Mouse (Mus musculus) midbrain, embryonic 15.5 days (tissue): ENCODE data around the gene Tut1. TPM values are rescaled to one million over a fixed set of nuclear protein-coding genes. Genes with fewer than 3 reads are reported as not detected.
A peak's percentile ranks its signal among the peaks of the same experiment; 100 is the strongest.

Source experiments
- ATAC-seq: fragments of 200-750 bp; cut with Nextera tagmentation; replicated peaks from 2 replicates; pipeline ENCODE4 v1.8.0; 2017; ENCODE audit warnings: moderate TSS enrichment
- H3K27ac ChIP-seq: fragments of 300-500 bp; sonication (generic); 2 replicates; pipeline ENCODE4 v1.5.1; 2015; ENCODE audit warnings: mild to moderate bottlenecking, inconsistent platforms
- H3K27me3 ChIP-seq: fragments of 300-500 bp; sonication (generic); replicated peaks from 2 replicates; pipeline ENCODE4 v1.6.1; 2015; ENCODE audit warnings: inconsistent platforms
- H3K36me3 ChIP-seq: fragments of 300-500 bp; sonication (generic); replicated peaks from 2 replicates; pipeline ENCODE4 v1.6.1; 2015; ENCODE audit warnings: inconsistent platforms
- H3K4me1 ChIP-seq: fragments of 300-500 bp; sonication (generic); 2 replicates; pipeline ENCODE4 v1.6.1; 2015; ENCODE audit warnings: inconsistent platforms
- H3K4me2 ChIP-seq: fragments of 300-500 bp; sonication (generic); 2 replicates; pipeline ENCODE4 v1.6.1; 2015; ENCODE audit warnings: inconsistent platforms, mild to moderate bottlenecking, moderate library complexity
- H3K4me3 ChIP-seq: fragments of 300-500 bp; sonication (generic); 2 replicates; pipeline ENCODE4 v1.5.1; 2015; ENCODE audit warnings: mild to moderate bottlenecking, inconsistent platforms
- H3K9ac ChIP-seq: fragments of 300-500 bp; sonication (generic); 2 replicates; pipeline ENCODE4 v1.6.1; 2015; ENCODE audit warnings: mild to moderate bottlenecking, inconsistent platforms
- H3K9me3 ChIP-seq: fragments of 300-500 bp; sonication (generic); 2 replicates; pipeline ENCODE4 v1.6.1; 2016; ENCODE audit warnings: inconsistent platforms
- WGBS: fragments of 180-500 bp; shearing (Covaris S2); methylation state at CpG from one replicate; pipeline ENCODE4 v1.1.7; 2015; ENCODE audit warnings: mixed read lengths; 5-methylcytosine and 5-hydroxymethylcytosine counted together
- polyA plus RNA-seq: library from polyadenylated mRNA; unstranded; fragments of >200 nt; fragmentation: Nextera tagmentation; extraction: Ambion mirVana; gene quantifications from 2 replicates; pipeline ENCODE4 v1.2.1, GENCODE M21; 2015

The Tut1 gene
- 27.5 and 30.5 TPM in 2 replicates for polyA plus RNA-seq

- H3K4me1 ChIP-seq = peaks cover 31% of the 10 kb centered on the region
- peak within 1 kb of the TSS; percentile 89 for H3K4me2 ChIP-seq
- H3K9me3 ChIP-seq = no peaks in the 10 kb centered on the region
- 2% methylated on average over 46 of the region's 46 CpGs for WGBS
- H3K36me3 ChIP-seq = peaks cover 30% of the 10 kb centered on the region
- H3K27me3 ChIP-seq = no peaks in the 10 kb centered on the region
- peak within 1 kb of the TSS; percentile 54 for H3K9ac ChIP-seq
- ATAC-seq = peak; percentile 95
- H3K4me3 ChIP-seq = peak within 1 kb of the TSS; percentile 79
- H3K27ac ChIP-seq = peak within 1 kb of the TSS; percentile 89
Observed at GRCm38 (mm10) chr19:8953135-8954039, at the start of gene Tut1. Gene Tut1, plus strand, starts transcription at chr19:8953847.

DNA sequence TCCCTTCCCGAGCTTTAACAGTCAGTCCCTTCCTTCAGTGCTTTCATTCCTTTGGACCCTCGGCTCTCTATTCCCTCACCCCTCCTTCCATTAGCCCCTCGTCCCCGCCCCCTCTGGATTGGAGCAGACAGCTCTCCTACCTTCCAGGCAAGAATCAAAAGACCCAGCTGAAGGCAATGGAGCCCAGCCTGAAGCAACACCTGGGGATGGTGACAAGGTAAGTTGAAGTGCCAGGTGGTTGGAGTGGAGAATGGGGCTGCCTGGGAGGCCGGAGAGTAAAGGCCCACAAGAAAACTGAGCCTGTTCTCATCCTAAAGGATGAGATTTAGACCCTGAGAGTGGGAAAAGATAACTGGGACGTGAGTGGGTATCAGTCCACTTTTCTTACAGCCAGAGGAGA is 45.1 kb upstream of the Tut1 start:
- ATAC-seq = no peak
- Histone ChIP-seq H3K4me3 (no peak overlapping the region), H3K27me3 (no peaks in the 10 kb centered on the region), H3K36me3 (peaks cover 95% of the 10 kb centered on the region), H3K9ac (no peak overlapping the region), H3K9me3 (no peaks in the 10 kb centered on the region), H3K27ac (no peak overlapping the region), H3K4me1 (no peaks in the 10 kb centered on the region), H3K4me2 (no peak overlapping the region)
- WGBS = 89% methylated on average over 6 of the region's 6 CpGs

GRCm38 (mm10) chr19:8911810-8912209 is 41.8 kb upstream of the Tut1 start:
- peaks cover 98% of the 10 kb centered on the region for H3K36me3 ChIP-seq
- no peaks in the 10 kb centered on the region for H3K27me3 ChIP-seq
- H3K4me1 ChIP-seq = no peaks in the 10 kb centered on the region
- no peak overlapping the region for H3K27ac ChIP-seq
- ATAC-seq = no peak
- H3K4me3 ChIP-seq = no peak overlapping the region
- H3K4me2 ChIP-seq = no peak overlapping the region
- H3K9me3 ChIP-seq = no peaks in the 10 kb centered on the region
- WGBS = 97% methylated on average over 5 of the region's 5 CpGs
- no peak overlapping the region for H3K9ac ChIP-seq

- H3K4me2 ChIP-seq = no peak overlapping the region
- 95% methylated on average over 3 of the region's 3 CpGs for WGBS
- no peak for ATAC-seq
- H3K4me3 ChIP-seq = no peak overlapping the region
- no peak overlapping the region for H3K9ac ChIP-seq
- H3K9me3 ChIP-seq = no peaks in the 10 kb centered on the region
- no peak overlapping the region for H3K27ac ChIP-seq
- no peaks in the 10 kb centered on the region for H3K27me3 ChIP-seq
- no peaks in the 10 kb centered on the region for H3K4me1 ChIP-seq
- peaks cover 76% of the 10 kb centered on the region for H3K36me3 ChIP-seq
Observed at GRCm38 (mm10) chr19:8914212-8914611, 39.4 kb upstream of the Tut1 start.

- 94% methylated on average over 3 of the region's 3 CpGs for WGBS
- peaks cover 18% of the 10 kb centered on the region for H3K4me1 ChIP-seq
- no peak overlapping the region for H3K4me3 ChIP-seq
- H3K27me3 ChIP-seq = no peaks in the 10 kb centered on the region
- no peak overlapping the region for H3K27ac ChIP-seq
- no peaks in the 10 kb centered on the region for H3K9me3 ChIP-seq
- peaks cover 32% of the 10 kb centered on the region for H3K36me3 ChIP-seq
- H3K4me2 ChIP-seq = no peak overlapping the region
- ATAC-seq = no peak
- no peak overlapping the region for H3K9ac ChIP-seq
Observed at GRCm38 (mm10) chr19:8919000-8919399, 34.6 kb upstream of the Tut1 start.

- Histone ChIP-seq H3K4me2 (peak overlapping the region; percentile 85), H3K27me3 (no peaks in the 10 kb centered on the region)
- WGBS = 71% methylated on average over 6 of the region's 6 CpGs
Observed at GRCm38 (mm10) chr19:8919684-8920072, 34.0 kb upstream of the Tut1 start.

GRCm38 (mm10) chr19:8920073-8920736 is 33.4 kb upstream of the Tut1 start, which contains the start of gene B3gat3:
Gene B3gat3, plus strand, starts transcription at chr19:8920374.
- peak; percentile 98 for ATAC-seq
- Histone ChIP-seq H3K4me2 (peak within 1 kb of the TSS; percentile 85), H3K27me3 (no peaks in the 10 kb centered on the region), H3K9me3 (no peaks in the 10 kb centered on the region), H3K27ac (peak within 1 kb of the TSS; percentile 85), H3K9ac (peak within 1 kb of the TSS; percentile 72), H3K36me3 (peaks cover 20% of the 10 kb centered on the region), H3K4me1 (peaks cover 18% of the 10 kb centered on the region), H3K4me3 (peak within 1 kb of the TSS; percentile 95)
- 2% methylated on average over 50 of the region's 50 CpGs for WGBS

More at GRCm38 (mm10) chr19:8919684-8920072, 34.0 kb upstream of the Tut1 start:
- Histone ChIP-seq H3K4me3 (peak overlapping the region; percentile 95), H3K27ac (peak overlapping the region; percentile 85), H3K36me3 (peaks cover 25% of the 10 kb centered on the region), H3K4me1 (peaks cover 18% of the 10 kb centered on the region), H3K9me3 (no peaks in the 10 kb centered on the region), H3K9ac (0 out of 2 replicates have a peak overlapping the region, but pooled peaks have one; percentile 72)
- ATAC-seq = no peak

GRCm38 (mm10) chr19:8920836-8921291 is 32.8 kb upstream of the Tut1 start:
- Histone ChIP-seq H3K9me3 (no peaks in the 10 kb centered on the region), H3K4me1 (peaks cover 18% of the 10 kb centered on the region), H3K27ac (peak overlapping the region; percentile 85), H3K36me3 (peaks cover 19% of the 10 kb centered on the region), H3K9ac (peak overlapping the region; percentile 72), H3K4me3 (peak overlapping the region; percentile 95), H3K27me3 (no peaks in the 10 kb centered on the region), H3K4me2 (peak overlapping the region; percentile 85)
- ATAC-seq = no peak; the same call in none of the 2 replicates
- WGBS = under 1% methylated on average over 6 of the region's 6 CpGs

DNA sequence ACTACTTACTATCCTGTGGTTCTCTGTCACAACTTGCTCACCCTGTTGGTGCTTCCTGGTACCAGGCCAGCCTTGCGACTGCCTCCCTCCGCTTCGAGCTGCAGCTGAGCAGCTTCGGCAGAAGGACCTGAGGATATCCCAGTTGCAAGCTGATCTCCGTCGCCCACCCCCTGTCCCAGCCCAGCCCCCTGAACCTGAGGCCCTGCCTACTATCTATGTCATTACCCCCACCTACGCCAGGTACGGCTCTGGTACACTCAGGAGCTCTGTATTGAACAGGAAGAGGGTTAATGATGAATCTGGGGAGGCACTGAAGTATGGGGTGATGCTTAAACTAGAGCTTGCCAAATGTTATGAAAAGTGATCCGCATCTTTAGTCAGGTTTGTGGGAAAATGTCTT is 31.9 kb upstream of the Tut1 start:
- Histone ChIP-seq H3K4me1 (peaks cover 18% of the 10 kb centered on the region), H3K9me3 (no peaks in the 10 kb centered on the region), H3K27ac (no peak overlapping the region), H3K4me3 (0 out of 2 replicates have a peak overlapping the region, but pooled peaks have one; percentile 95), H3K4me2 (peak overlapping the region; percentile 85; the same call in 1 of the 2 replicates), H3K9ac (0 out of 2 replicates have a peak overlapping the region, but pooled peaks have one; percentile 72), H3K27me3 (no peaks in the 10 kb centered on the region), H3K36me3 (peaks cover 13% of the 10 kb centered on the region; the same call in 1 of the 2 replicates)
- 86% methylated on average over 9 of the region's 9 CpGs for WGBS
- no peak for ATAC-seq

DNA sequence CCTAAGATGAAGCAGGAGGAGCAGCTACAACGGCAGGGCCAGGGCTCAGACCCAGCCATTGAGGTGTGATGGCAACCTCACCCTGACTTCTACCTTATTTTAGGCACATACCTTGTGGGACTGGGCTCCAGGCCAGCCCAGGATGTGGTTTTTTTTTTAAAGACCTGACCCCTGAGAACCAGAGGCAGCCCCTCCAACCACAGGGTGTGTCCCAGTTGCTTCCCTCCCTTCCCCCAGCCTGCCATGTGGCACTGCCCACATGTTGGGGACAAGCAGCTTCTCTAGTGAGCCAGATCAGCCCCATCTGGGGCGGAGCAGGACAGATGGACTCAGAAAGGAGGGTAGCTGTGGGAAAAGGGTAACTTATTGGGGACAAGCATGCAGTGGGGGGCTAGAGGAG is 26.9 kb upstream of the Tut1 start:
- no peak overlapping the region for H3K9ac ChIP-seq
- H3K4me3 ChIP-seq = no peak overlapping the region
- no peak overlapping the region for H3K27ac ChIP-seq
- peaks cover 22% of the 10 kb centered on the region for H3K4me1 ChIP-seq
- 100% methylated on average over 2 of the region's 2 CpGs for WGBS
- no peak for ATAC-seq
- H3K36me3 ChIP-seq = peaks cover 15% of the 10 kb centered on the region; the same call in 1 of the 2 replicates
- H3K9me3 ChIP-seq = no peaks in the 10 kb centered on the region
- no peaks in the 10 kb centered on the region for H3K27me3 ChIP-seq
- H3K4me2 ChIP-seq = no peak overlapping the region

DNA sequence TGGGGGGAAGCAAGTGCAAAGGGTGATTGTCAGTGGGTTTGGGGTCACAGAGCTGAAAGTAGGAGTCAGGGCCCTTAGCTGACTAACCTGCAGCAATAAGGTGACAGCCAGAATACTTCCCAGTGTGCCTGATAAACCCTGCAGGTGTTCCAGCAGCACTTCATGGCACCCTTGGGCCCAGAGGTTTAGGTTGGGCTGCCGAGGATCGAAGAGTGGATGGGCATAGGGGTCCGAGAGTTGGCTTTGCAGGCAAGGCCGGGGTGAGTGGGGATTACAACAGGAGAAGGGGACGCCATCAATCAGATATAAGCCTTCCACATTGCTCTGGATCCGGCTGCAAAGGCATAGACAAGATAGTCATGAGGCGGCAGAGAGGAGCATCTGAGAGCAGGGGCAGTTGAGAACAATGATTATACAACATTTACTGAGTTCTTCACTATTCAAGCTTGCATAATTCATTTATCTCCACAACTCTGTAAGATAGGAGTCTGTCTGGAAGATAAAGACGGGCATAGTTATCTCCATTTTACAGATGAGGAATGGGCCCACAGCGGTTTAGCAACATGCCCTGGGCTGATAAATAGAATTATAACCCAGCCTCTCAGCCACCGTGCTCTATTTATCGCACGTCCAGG is 25.6 kb upstream of the Tut1 start:
- no peak overlapping the region for H3K27ac ChIP-seq
- no peak for ATAC-seq
- no peak overlapping the region for H3K9ac ChIP-seq
- H3K4me2 ChIP-seq = no peak overlapping the region
- WGBS = 89% methylated on average over 12 of the region's 12 CpGs
- H3K27me3 ChIP-seq = no peaks in the 10 kb centered on the region
- no peak overlapping the region for H3K4me3 ChIP-seq
- peaks cover 14% of the 10 kb centered on the region; the same call in 1 of the 2 replicates for H3K36me3 ChIP-seq
- H3K4me1 ChIP-seq = peaks cover 18% of the 10 kb centered on the region
- H3K9me3 ChIP-seq = no peaks in the 10 kb centered on the region
